Mouse (Mus musculus): ENCODE measurements around the gene Mboat1.

GRCm38 (mm10) chr13:30252692-30253091, 116.4 kb downstream of the Mboat1 start:
- TF ChIP-seq EP300 (IDR thresholded peaks at IDR 0.05; ENCODE audit: low read depth) (no peak), CTCF (IDR thresholded peaks at IDR 0.05; ENCODE audit: low read depth) (no peak)
